Mouse (Mus musculus) stomach, embryonic 14.5 days (tissue): ENCODE results near the gene Akap6. TPM values are rescaled to one million over a fixed set of nuclear protein-coding genes. Genes with fewer than 3 reads are reported as not detected.
A peak's percentile ranks its signal among the peaks of the same experiment; 100 is the strongest.

Source experiments
- ATAC-seq: fragments of 200-750 bp; cut with Nextera tagmentation; 2 replicates; pipeline ENCODE4 v1.8.0; 2017; ENCODE audit warnings: low read depth, moderate TSS enrichment; ENCODE audit not compliant: insufficient number of reproducible peaks, insufficient read depth, low FRiP score
- H3K27ac ChIP-seq: fragments of 300-500 bp; sonication (generic); 2 replicates; pipeline ENCODE4 v1.5.1; 2014; ENCODE audit warnings: mild to moderate bottlenecking, low read length, moderate library complexity, mixed read lengths
- H3K27me3 ChIP-seq: fragments of 300-500 bp; sonication (generic); 2 replicates; pipeline ENCODE4 v1.6.1; 2014; ENCODE audit warnings: low read length, control low read depth, mixed read lengths; ENCODE audit not compliant: control insufficient read depth, insufficient read depth
- H3K36me3 ChIP-seq: fragments of 300-500 bp; sonication (generic); 2 replicates; pipeline ENCODE4 v1.6.1; 2014; ENCODE audit warnings: mild to moderate bottlenecking, control low read depth, low read length, moderate library complexity, mixed read lengths; ENCODE audit not compliant: control insufficient read depth, insufficient read depth
- H3K4me1 ChIP-seq: fragments of 300-500 bp; sonication (generic); 2 replicates; pipeline ENCODE4 v1.6.1; 2014; ENCODE audit warnings: low read length, control low read depth, mixed read lengths; ENCODE audit not compliant: control insufficient read depth, insufficient read depth
- H3K4me2 ChIP-seq: fragments of 300-500 bp; sonication (generic); replicated peaks from 2 replicates; pipeline ENCODE4 v1.6.1; 2014; ENCODE audit warnings: low read depth, low read length, control low read depth
- H3K4me3 ChIP-seq: fragments of 300-500 bp; sonication (generic); 2 replicates; pipeline ENCODE4 v1.5.1; 2014; ENCODE audit warnings: low read depth, low read length, control low read depth
- H3K9ac ChIP-seq: fragments of 300-500 bp; sonication (generic); replicated peaks from 2 replicates; pipeline ENCODE4 v1.6.1; 2014; ENCODE audit warnings: low read depth, mild to moderate bottlenecking, control low read depth, low read length, moderate library complexity, mixed read lengths
- H3K9me3 ChIP-seq: fragments of 300-500 bp; sonication (generic); 2 replicates; pipeline ENCODE4 v1.6.1; 2016; ENCODE audit warnings: low read depth, low read length, control low read depth; ENCODE audit not compliant: control insufficient read depth
- WGBS: fragments of 180-500 bp; shearing (Covaris S2); extraction: QIAGEN DNeasy Blood & Tissue Kit; methylation state at CpG from one replicate; pipeline ENCODE4 v1.1.7; 2014; 5-methylcytosine and 5-hydroxymethylcytosine counted together
- polyA plus RNA-seq: library from polyadenylated mRNA; unstranded; fragments of >200 nt; fragmentation: Nextera tagmentation; extraction: Ambion mirVana; gene quantifications from 2 replicates; pipeline ENCODE4 v1.2.1, GENCODE M21; 2014

The Akap6 gene
- polyA plus RNA-seq, 1 experiment from 2014 or later: 2.7 TPM

GRCm38 (mm10) chr12:52750006-52750405 lies 50.8 kb downstream of the Akap6 start:
- no peaks in the 10 kb centered on the region for H3K9me3 ChIP-seq

GRCm38 (mm10) chr12:52755649-52756048 lies 56.5 kb downstream of the Akap6 start:
- Histone ChIP-seq H3K9ac (no peak overlapping the region), H3K4me1 (no peaks in the 10 kb centered on the region), H3K36me3 (no peaks in the 10 kb centered on the region), H3K9me3 (no peaks in the 10 kb centered on the region), H3K27me3 (no peaks in the 10 kb centered on the region), H3K4me2 (no peak overlapping the region), H3K4me3 (no peak overlapping the region), H3K27ac (no peak overlapping the region)
- ATAC-seq: no peak
- WGBS: 91% methylated on average over 2 of the region's 2 CpGs

More at GRCm38 (mm10) chr12:52750006-52750405, 50.8 kb downstream of the Akap6 start:
- no peaks in the 10 kb centered on the region for H3K27me3 ChIP-seq
- 55% methylated on average over 12 of the region's 12 CpGs for WGBS
- H3K4me2 ChIP-seq: no peak overlapping the region
- no peaks in the 10 kb centered on the region for H3K4me1 ChIP-seq
- H3K36me3 ChIP-seq: no peaks in the 10 kb centered on the region
- no peak for ATAC-seq
- H3K4me3 ChIP-seq: no peak overlapping the region
- no peak overlapping the region for H3K27ac ChIP-seq
- no peak overlapping the region for H3K9ac ChIP-seq

GRCm38 (mm10) chr12:52757881-52758280 lies 58.7 kb downstream of the Akap6 start:
- no peak for ATAC-seq
- WGBS: 30% methylated on average over 4 of the region's 4 CpGs
- Histone ChIP-seq H3K36me3 (no peaks in the 10 kb centered on the region), H3K27me3 (no peaks in the 10 kb centered on the region), H3K9ac (no peak overlapping the region), H3K27ac (no peak overlapping the region), H3K4me2 (no peak overlapping the region), H3K9me3 (no peaks in the 10 kb centered on the region), H3K4me1 (no peaks in the 10 kb centered on the region), H3K4me3 (no peak overlapping the region)

GRCm38 (mm10) chr12:52764046-52764445 lies 64.9 kb downstream of the Akap6 start:
- H3K27ac ChIP-seq: no peak overlapping the region
- no peak overlapping the region for H3K4me2 ChIP-seq
- WGBS: 91% methylated on average over 2 of the region's 2 CpGs
- H3K27me3 ChIP-seq: no peaks in the 10 kb centered on the region
- H3K9ac ChIP-seq: no peak overlapping the region
- H3K36me3 ChIP-seq: no peaks in the 10 kb centered on the region
- no peak for ATAC-seq
- no peak overlapping the region for H3K4me3 ChIP-seq
- H3K4me1 ChIP-seq: no peaks in the 10 kb centered on the region
- no peaks in the 10 kb centered on the region for H3K9me3 ChIP-seq

- Histone ChIP-seq H3K27ac (no peak overlapping the region), H3K36me3 (no peaks in the 10 kb centered on the region), H3K27me3 (no peaks in the 10 kb centered on the region), H3K4me1 (no peaks in the 10 kb centered on the region), H3K9me3 (no peaks in the 10 kb centered on the region), H3K4me3 (no peak overlapping the region), H3K9ac (no peak overlapping the region), H3K4me2 (no peak overlapping the region)
- no peak for ATAC-seq
- 61% methylated on average over 3 of the region's 3 CpGs for WGBS
These were observed 65.6 kb downstream of the Akap6 start for GRCm38 (mm10) chr12:52764810-52765209.

- no peaks in the 10 kb centered on the region for H3K36me3 ChIP-seq
- no peak overlapping the region for H3K4me3 ChIP-seq
- H3K27me3 ChIP-seq: no peaks in the 10 kb centered on the region
- WGBS: 66% methylated on average over 3 of the region's 3 CpGs
- H3K9ac ChIP-seq: no peak overlapping the region
- H3K9me3 ChIP-seq: no peaks in the 10 kb centered on the region
- ATAC-seq: no peak
- peaks cover 10% of the 10 kb centered on the region; the same call in 1 of the 2 replicates for H3K4me1 ChIP-seq
- no peak overlapping the region for H3K27ac ChIP-seq
- no peak overlapping the region for H3K4me2 ChIP-seq
These were observed 70.4 kb downstream of the Akap6 start for GRCm38 (mm10) chr12:52769561-52769960.

GRCm38 (mm10) chr12:52771931-52772330 lies 72.7 kb downstream of the Akap6 start:
- no peaks in the 10 kb centered on the region for H3K27me3 ChIP-seq
- no peaks in the 10 kb centered on the region for H3K9me3 ChIP-seq
- H3K4me2 ChIP-seq: no peak overlapping the region
- H3K27ac ChIP-seq: peak overlapping the region; percentile 72
- peaks cover 11% of the 10 kb centered on the region; the same call in 1 of the 2 replicates for H3K4me1 ChIP-seq
- no peaks in the 10 kb centered on the region for H3K36me3 ChIP-seq
- no peak for ATAC-seq
- H3K4me3 ChIP-seq: no peak overlapping the region
- 59% methylated on average over 7 of the region's 7 CpGs for WGBS
- H3K9ac ChIP-seq: no peak overlapping the region

- no peaks in the 10 kb centered on the region for H3K27me3 ChIP-seq
- no peaks in the 10 kb centered on the region for H3K9me3 ChIP-seq
- no peak overlapping the region for H3K9ac ChIP-seq
- peaks cover 11% of the 10 kb centered on the region; the same call in 1 of the 2 replicates for H3K4me1 ChIP-seq
- 31% methylated on average over 11 of the region's 11 CpGs for WGBS
- H3K4me2 ChIP-seq: no peak overlapping the region; the same call in 1 of the 2 replicates
- H3K27ac ChIP-seq: peak overlapping the region; percentile 75
- H3K36me3 ChIP-seq: no peaks in the 10 kb centered on the region
- no peak overlapping the region for H3K4me3 ChIP-seq
- peak; percentile 56; the same call in 1 of the 2 replicates for ATAC-seq
These were observed 73.5 kb downstream of the Akap6 start for GRCm38 (mm10) chr12:52772494-52773280.
